Mouse (Mus musculus) embryonic facial prominence, embryonic 10.5 days (tissue): ENCODE measurements around the gene Trdmt1. TPM values are rescaled to one million over a fixed set of nuclear protein-coding genes. Genes with fewer than 3 reads are reported as not detected.

Source experiments
- DNase-seq: peaks from one replicate; pipeline ENCODE4 v3.0.0-alpha.2; 2017; ENCODE audit warnings: low spot score
- H3K27ac ChIP-seq: fragments of 300-500 bp; sonication (generic); replicated peaks from 2 replicates; pipeline ENCODE4 v1.5.1; 2016; ENCODE audit warnings: mild to moderate bottlenecking
- H3K27me3 ChIP-seq: fragments of 300-500 bp; sonication (generic); replicated peaks from 2 replicates; pipeline ENCODE4 v1.6.1; 2016; ENCODE audit warnings: low read depth, mild to moderate bottlenecking; ENCODE audit not compliant: poor library complexity, severe bottlenecking
- H3K36me3 ChIP-seq: fragments of 300-500 bp; sonication (generic); replicated peaks from 2 replicates; pipeline ENCODE4 v1.6.1; 2016; ENCODE audit warnings: mild to moderate bottlenecking, moderate library complexity
- H3K4me1 ChIP-seq: fragments of 300-500 bp; sonication (generic); 2 replicates; pipeline ENCODE4 v1.6.1; 2016
- H3K4me3 ChIP-seq: fragments of 300-500 bp; sonication (generic); 2 replicates; pipeline ENCODE4 v1.5.1; 2016; ENCODE audit warnings: mild to moderate bottlenecking, moderate library complexity
- H3K9me3 ChIP-seq: fragments of 300-500 bp; sonication (generic); 2 replicates; pipeline ENCODE4 v1.6.1; 2016; ENCODE audit warnings: mild to moderate bottlenecking
- WGBS: fragments of 180-500 bp; shearing (Covaris S2); methylation state at CpG from one replicate; pipeline ENCODE4 v1.1.7; 2016; 5-methylcytosine and 5-hydroxymethylcytosine counted together
- polyA plus RNA-seq: library from polyadenylated mRNA; unstranded; fragments of >200 nt; fragmentation: Nextera tagmentation; extraction: Ambion mirVana; gene quantifications from 2 replicates; pipeline ENCODE4 v1.2.1, GENCODE M21; 2016

The Trdmt1 gene
- polyA plus RNA-seq, 1 experiment from 2014 or later = 7.5 TPM

- no peaks in the 10 kb centered on the region for H3K36me3 ChIP-seq
- H3K27me3 ChIP-seq = no peaks in the 10 kb centered on the region
- 68% methylated on average over 8 of the region's 8 CpGs for WGBS
- H3K9me3 ChIP-seq = no peaks in the 10 kb centered on the region
- peaks cover 21% of the 10 kb centered on the region for H3K4me1 ChIP-seq
- DNase-seq = peak; percentile 19
- H3K27ac ChIP-seq = peak overlapping the region; percentile 97
- peak overlapping the region; percentile 72 for H3K4me3 ChIP-seq
Observed at GRCm38 (mm10) chr2:13543519-13544124, 846 bp downstream of the Trdmt1 start.

- Histone ChIP-seq H3K27ac (no peak overlapping the region), H3K27me3 (no peaks in the 10 kb centered on the region), H3K36me3 (no peaks in the 10 kb centered on the region), H3K4me3 (no peak overlapping the region), H3K9me3 (no peaks in the 10 kb centered on the region), H3K4me1 (peaks cover 19% of the 10 kb centered on the region)
- 89% methylated on average over 1 of the region's 1 CpGs for WGBS
- DNase-seq = no peak
Observed at GRCm38 (mm10) chr2:13539860-13540259, 4.6 kb downstream of the Trdmt1 start.

DNA sequence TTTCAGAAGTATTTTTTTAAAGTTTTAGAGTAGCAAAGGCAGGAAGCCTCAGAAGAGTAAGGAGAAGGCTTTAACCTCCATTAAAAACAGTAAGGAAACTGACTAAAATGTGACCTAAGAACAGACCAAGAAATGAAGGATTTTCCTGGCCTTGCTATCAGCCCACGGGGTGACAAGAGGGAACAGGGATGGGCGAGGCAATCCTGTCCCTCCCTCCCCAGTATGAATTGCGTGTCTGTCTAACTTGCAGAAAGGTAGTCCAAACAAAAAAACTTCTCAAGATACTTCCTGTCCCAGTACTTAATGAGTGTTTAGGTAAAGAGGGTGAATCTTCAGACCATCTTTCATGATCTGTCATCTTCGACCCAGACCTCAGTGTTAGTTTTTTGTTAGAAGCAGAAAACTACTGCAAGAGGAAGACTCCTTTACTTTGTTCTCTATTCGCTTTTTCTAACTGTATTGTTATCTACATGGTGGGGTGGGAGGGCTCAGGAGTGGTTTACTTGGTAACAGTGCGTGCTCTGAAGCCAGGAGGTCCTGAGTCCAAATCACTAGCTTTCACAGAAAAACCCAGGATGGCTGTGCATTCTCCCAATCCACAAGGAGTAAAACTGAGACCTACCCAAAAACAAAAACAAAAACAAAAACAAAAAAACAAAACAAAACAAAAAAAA lies 5.6 kb downstream of the Trdmt1 start:
- H3K4me1 ChIP-seq = peaks cover 11% of the 10 kb centered on the region
- H3K4me3 ChIP-seq = no peak overlapping the region
- no peaks in the 10 kb centered on the region for H3K27me3 ChIP-seq
- no peak overlapping the region for H3K27ac ChIP-seq
- H3K9me3 ChIP-seq = no peaks in the 10 kb centered on the region
- no peak for DNase-seq
- H3K36me3 ChIP-seq = no peaks in the 10 kb centered on the region
- WGBS = 69% methylated on average over 6 of the region's 6 CpGs

DNA sequence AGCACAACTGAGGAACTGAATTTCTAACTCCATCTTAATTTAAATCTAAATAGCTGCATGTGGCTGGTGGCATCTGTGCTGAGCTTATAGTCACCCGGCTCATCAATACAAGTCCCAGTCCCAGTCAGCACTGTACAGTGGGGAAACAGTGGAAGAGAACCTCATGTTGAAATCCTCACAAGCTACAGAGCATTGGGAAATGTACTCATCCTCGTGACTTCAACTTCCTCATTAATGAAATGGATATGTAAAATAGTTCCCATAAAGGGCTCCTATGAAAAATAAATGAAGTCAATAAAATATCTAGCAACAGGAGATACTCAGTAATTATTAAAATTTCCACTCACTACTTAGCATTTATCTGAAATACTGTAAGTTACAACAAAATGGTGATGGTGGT lies 6.2 kb downstream of the Trdmt1 start:
- peaks cover 7% of the 10 kb centered on the region; the same call in 1 of the 2 replicates for H3K4me1 ChIP-seq
- no peak for DNase-seq
- WGBS = 83% methylated on average over 2 of the region's 2 CpGs
- no peaks in the 10 kb centered on the region for H3K36me3 ChIP-seq
- H3K27me3 ChIP-seq = no peaks in the 10 kb centered on the region
- H3K27ac ChIP-seq = no peak overlapping the region
- H3K9me3 ChIP-seq = no peaks in the 10 kb centered on the region
- no peak overlapping the region for H3K4me3 ChIP-seq

DNA sequence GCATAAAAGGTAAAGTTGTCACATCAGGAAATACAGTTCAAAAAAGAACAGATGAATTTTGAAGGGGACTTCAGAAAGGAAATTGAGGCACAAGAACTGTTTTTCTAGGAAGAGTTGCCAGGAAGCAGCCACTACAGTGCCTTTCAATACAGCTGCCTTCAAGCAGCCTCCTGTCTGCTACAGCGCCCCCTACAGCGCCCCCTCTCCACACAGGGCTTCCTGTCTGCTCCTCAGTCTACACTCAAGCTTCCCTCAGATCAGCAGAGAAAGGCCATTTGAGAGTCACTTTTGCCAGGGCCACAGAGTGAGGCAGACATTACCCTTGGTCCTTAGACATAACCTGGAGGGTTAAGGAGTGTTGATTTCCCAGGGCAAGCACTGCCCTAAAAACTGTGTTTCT lies 6.7 kb downstream of the Trdmt1 start:
- peaks cover 4% of the 10 kb centered on the region; the same call in 1 of the 2 replicates for H3K4me1 ChIP-seq
- H3K36me3 ChIP-seq = no peaks in the 10 kb centered on the region
- peak; percentile 17 for DNase-seq
- H3K27ac ChIP-seq = no peak overlapping the region
- no peak overlapping the region for H3K4me3 ChIP-seq
- 13% methylated on average over 2 of the region's 2 CpGs for WGBS
- H3K9me3 ChIP-seq = no peaks in the 10 kb centered on the region
- no peaks in the 10 kb centered on the region for H3K27me3 ChIP-seq

DNA sequence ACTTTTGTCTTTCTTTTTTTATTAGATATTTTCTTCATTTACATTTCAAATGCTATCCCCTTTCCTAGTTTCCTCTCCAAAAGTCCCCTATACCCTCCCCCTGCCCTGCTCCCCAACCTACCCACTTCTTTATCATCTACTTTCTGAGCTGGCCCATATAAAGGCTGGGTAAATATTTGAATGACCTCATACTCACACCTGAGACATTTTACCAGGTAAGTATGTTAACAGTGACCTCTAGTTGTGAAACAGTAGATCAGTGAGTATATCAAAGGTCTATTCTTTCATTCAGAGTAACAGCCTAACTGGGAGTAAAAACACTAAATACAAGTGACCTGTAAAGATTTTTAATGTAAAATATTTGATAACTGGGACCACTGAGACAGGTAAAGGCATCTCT lies 7.7 kb downstream of the Trdmt1 start:
- Histone ChIP-seq H3K4me1 (peaks cover 4% of the 10 kb centered on the region; the same call in 1 of the 2 replicates), H3K36me3 (no peaks in the 10 kb centered on the region), H3K27ac (no peak overlapping the region), H3K4me3 (no peak overlapping the region), H3K9me3 (no peaks in the 10 kb centered on the region), H3K27me3 (no peaks in the 10 kb centered on the region)
- no peak for DNase-seq

GRCm38 (mm10) chr2:13530639-13531038 lies 13.8 kb downstream of the Trdmt1 start:
- H3K9me3 ChIP-seq = no peaks in the 10 kb centered on the region
- no peak for DNase-seq
- WGBS = 89% methylated on average over 6 of the region's 6 CpGs
- no peak overlapping the region for H3K27ac ChIP-seq
- no peak overlapping the region for H3K4me3 ChIP-seq
- peaks cover 4% of the 10 kb centered on the region; the same call in 1 of the 2 replicates for H3K4me1 ChIP-seq
- no peaks in the 10 kb centered on the region for H3K36me3 ChIP-seq
- no peaks in the 10 kb centered on the region for H3K27me3 ChIP-seq

DNA sequence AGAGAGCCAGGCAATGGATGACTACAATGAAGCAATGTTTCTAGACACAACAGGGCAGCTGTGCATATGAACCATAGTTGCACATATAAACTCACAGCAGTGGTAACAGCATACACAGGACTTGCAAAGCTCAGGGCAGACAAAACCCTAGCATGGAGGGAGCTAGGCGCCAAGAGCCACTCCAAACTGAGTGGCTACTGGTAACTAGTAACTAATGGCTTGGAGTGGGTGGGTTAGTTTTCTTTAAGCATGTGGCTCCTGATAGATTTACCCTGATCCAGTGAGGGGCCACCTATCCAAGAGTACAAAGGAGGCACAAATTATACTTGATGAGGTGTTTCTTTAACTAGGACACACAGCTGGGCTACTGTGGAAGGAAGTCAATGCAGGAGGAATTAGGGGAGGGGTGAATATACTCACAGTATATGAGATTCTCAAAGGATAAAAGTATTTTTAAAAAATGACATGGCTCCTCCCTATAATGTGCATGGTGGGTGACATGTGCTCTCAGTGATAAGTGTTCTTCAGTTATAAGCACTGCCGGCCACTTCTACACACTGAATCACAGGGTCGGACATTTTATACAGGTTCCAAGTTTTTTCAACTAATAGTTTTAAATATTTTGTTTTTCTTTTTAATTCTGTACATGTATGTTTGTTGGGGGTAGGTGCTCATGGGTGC lies 15.1 kb downstream of the Trdmt1 start:
- 96% methylated on average over 3 of the region's 3 CpGs for WGBS
- DNase-seq = no peak
- H3K4me1 ChIP-seq = no peaks in the 10 kb centered on the region
- no peak overlapping the region for H3K4me3 ChIP-seq
- H3K9me3 ChIP-seq = no peaks in the 10 kb centered on the region
- H3K27ac ChIP-seq = no peak overlapping the region
- H3K27me3 ChIP-seq = no peaks in the 10 kb centered on the region
- H3K36me3 ChIP-seq = no peaks in the 10 kb centered on the region

- Histone ChIP-seq H3K4me3 (no peak overlapping the region), H3K36me3 (no peaks in the 10 kb centered on the region), H3K27me3 (no peaks in the 10 kb centered on the region), H3K9me3 (no peaks in the 10 kb centered on the region), H3K4me1 (0 out of 2 replicates have a peak, but pooled peaks cover 4% of the 10 kb centered on the region), H3K27ac (no peak overlapping the region)
- WGBS = 82% methylated on average over 4 of the region's 4 CpGs
- no peak for DNase-seq
Observed at GRCm38 (mm10) chr2:13527531-13527930, 16.9 kb downstream of the Trdmt1 start.

DNA sequence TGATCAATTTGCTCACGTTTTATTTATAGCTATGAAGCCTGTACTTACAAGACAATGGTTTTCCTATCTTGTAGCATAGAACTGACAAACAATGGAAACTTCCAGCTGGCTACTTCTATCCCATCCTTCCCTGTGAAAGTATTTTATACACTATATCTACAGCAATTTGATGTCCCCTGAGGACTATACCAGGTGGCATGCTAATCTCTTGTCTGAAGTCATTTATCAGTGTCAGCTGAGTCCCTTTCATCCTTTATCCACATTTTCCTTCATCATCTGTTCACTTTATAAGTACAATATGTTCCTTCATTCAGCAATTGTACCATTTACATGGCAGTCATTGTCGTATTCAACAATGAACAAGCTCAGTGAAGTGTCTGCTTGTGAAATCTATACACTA lies 17.3 kb downstream of the Trdmt1 start:
- Histone ChIP-seq H3K27me3 (no peaks in the 10 kb centered on the region), H3K4me3 (no peak overlapping the region), H3K27ac (no peak overlapping the region), H3K4me1 (0 out of 2 replicates have a peak, but pooled peaks cover 4% of the 10 kb centered on the region), H3K36me3 (no peaks in the 10 kb centered on the region), H3K9me3 (no peaks in the 10 kb centered on the region)
- DNase-seq = no peak
- WGBS = 65% methylated on average over 2 of the region's 2 CpGs

DNA sequence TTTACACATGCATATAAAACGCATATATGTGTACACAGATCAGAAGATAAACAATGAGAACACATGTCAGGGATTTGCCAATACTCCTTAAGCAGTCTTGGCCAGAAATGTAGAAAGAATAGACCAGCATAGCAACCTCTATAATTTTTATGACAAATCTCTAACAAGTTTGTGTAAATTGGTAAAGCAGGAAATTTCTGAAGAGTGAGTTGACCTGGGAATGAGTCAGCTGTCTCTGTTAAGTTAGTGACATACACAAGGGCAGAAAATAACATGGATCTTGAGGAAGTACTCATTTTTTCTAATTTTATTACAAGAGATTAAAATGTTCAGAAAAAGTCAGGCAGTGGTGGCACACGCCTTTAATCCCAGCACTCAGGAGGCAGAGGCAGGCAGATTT lies 18.3 kb downstream of the Trdmt1 start:
- H3K27me3 ChIP-seq = no peaks in the 10 kb centered on the region
- 0 out of 2 replicates have a peak, but pooled peaks cover 4% of the 10 kb centered on the region for H3K4me1 ChIP-seq
- WGBS = 94% methylated on average over 2 of the region's 2 CpGs
- no peak for DNase-seq
- no peaks in the 10 kb centered on the region for H3K9me3 ChIP-seq
- no peaks in the 10 kb centered on the region for H3K36me3 ChIP-seq
- no peak overlapping the region for H3K27ac ChIP-seq
- no peak overlapping the region for H3K4me3 ChIP-seq

DNA sequence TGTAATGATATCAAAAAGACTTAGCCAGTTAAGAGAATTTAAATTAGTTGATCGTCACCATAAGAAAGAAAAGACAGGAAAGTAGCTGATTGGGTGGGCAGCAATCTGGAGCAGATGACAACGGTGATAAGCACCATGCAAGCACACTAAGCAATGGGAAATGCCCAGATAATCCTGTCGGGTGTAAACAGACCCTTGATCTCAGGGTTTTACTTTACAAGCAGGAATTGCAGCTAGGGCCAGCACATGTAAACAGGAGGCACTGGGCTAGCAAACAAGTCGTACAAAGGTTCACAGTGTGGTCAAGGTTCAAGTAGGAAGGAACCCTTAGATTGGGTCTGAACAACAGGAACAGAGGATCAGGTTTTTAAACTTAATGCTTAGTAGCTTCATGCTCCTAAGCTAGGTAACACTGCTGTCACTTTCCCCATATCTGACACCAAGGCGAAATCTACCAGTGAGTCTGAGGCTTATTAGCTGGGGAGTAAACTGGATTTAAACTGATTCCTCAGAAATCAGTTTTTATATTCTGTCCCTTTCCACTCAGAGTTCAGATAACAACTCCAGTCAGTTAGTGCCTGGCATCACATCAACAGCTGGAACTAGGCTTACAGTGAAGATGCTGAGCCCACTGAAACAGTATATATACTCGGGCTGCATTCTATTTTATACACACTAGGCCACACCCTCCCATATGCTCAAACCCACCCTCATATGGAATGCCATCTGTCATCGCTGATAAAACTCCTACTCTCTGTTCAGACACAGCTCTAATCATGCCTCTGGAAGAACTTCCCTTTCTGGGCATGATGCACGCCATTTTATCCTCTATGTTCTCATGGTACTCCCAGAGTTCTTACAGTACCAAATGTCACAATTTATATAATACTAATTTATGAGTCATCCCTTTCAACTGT lies 20.7 kb downstream of the Trdmt1 start:
- no peak for DNase-seq
- 0 out of 2 replicates have a peak, but pooled peaks cover 1% of the 10 kb centered on the region for H3K36me3 ChIP-seq
- H3K4me1 ChIP-seq = 0 out of 2 replicates have a peak, but pooled peaks cover 4% of the 10 kb centered on the region
- WGBS = 65% methylated on average over 8 of the region's 8 CpGs
- no peaks in the 10 kb centered on the region for H3K9me3 ChIP-seq
- no peaks in the 10 kb centered on the region for H3K27me3 ChIP-seq
- no peak overlapping the region for H3K4me3 ChIP-seq
- no peak overlapping the region for H3K27ac ChIP-seq
